Mouse (Mus musculus) olfactory bulb, adult 2 months (tissue): ENCODE data around the gene Vwa3b.

Source experiments
- CTCF ChIP-seq: fragments of 200-500 bp; IDR thresholded peaks from 2 replicates; pipeline ENCODE4 v1.5.1; 2012; ENCODE audit warnings: low read depth, mild to moderate bottlenecking, low read length, moderate library complexity; ENCODE audit not compliant: insufficient read depth
- POLR2A ChIP-seq: fragments of 200-500 bp; IDR thresholded peaks from 2 replicates; pipeline ENCODE4 v1.6.1; 2012; ENCODE audit warnings: mild to moderate bottlenecking, low read depth, low read length, moderate library complexity; ENCODE audit not compliant: insufficient read depth

DNA sequence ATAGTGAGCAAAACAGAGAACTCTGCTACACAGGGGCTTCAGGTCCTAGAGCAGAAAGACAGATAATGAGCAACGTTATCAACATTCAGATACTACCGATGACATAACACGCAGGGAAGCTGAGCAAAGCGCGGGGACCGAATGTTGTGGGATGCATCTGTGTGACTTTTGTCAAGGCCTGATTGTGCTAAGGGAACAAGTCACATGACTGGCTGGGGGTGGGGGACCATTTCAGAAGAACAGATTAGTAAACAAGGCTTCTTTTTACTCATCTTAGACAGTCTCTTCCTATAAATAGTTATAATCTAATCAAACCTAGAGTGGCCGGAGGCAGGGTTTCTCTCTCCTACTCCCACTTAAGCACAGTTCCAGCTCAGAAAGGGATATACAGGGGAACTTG, 1.7 kb upstream of the Vwa3b start:
- TF ChIP-seq CTCF (no peak), POLR2A (no peak)
